ENCODE assay signal across 10 mouse cellular contexts in the genomic region with DNA sequence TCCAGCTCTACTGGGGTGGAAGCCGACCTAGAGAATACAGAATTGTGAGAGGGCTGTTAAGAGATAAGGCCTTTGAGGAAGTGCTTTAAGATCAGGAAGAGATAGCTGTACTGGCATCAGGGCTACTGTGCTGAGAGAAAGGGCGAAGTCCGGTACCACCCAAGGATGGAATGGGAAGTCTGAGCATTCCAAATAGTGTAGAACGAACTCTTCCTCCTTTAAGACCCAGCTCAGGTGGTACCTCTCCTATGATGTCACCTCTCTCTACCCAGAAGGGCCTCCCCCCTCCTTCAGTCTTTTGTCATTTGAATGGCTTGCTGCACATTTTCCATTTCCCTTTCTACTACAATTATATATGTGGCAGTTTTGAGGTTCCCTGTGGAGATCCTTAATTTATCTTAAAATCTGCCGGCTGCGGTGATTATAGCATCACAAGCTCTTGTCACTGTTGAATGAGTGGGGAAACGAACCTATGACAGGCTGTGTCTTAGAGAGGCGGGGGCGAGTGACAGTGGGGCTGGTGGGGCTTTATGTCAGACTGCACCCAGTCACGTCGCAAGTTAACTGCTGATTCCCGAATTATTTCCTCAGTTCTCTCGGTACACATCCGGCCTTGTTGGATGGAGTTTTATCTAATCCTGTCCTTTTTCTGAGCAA. TPM values are rescaled to one million over a fixed set of nuclear protein-coding genes. Genes with fewer than 3 reads are reported as not detected.
DNase-seq lines count a peak whose midpoint lies in the region; ATAC-seq lines count a peak whose summit lies in the region.
"Had no signal": no experiment of that assay in that cellular context is flagged by ENCODE, and none has a peak within 500 bp of the region (broad histone marks: within the 10 kb centered on the region; RNA-seq: fewer than 3 reads in every experiment).

No protein-coding gene starts in this region.

- no peak overlapping the region for H3K27ac ChIP-seq in midbrain, embryonic 11.5 days (ENCODE audit: low read depth, low read length)
- H3K27ac ChIP-seq in midbrain, embryonic 14.5 days (replicated peaks; ENCODE audit: low read depth, low read length), result no peak overlapping the region

- H3K4me1 ChIP-seq in midbrain, embryonic 11.5 days (ENCODE audit: control insufficient read depth, insufficient read depth, low read length), result peaks cover 5% of the 10 kb centered on the region; the same call in 1 of the 2 replicates
- H3K4me1 ChIP-seq in midbrain, embryonic 14.5 days (ENCODE audit: control insufficient read depth, insufficient read depth, low read length), result 0 out of 2 replicates have a peak, but pooled peaks cover 6% of the 10 kb centered on the region

- H3K4me3 ChIP-seq in midbrain, embryonic 11.5 days (ENCODE audit: low read depth, low read length), result no peak overlapping the region
- H3K4me3 ChIP-seq in midbrain, embryonic 14.5 days (replicated peaks; ENCODE audit: low read depth, low read length), result no peak overlapping the region
- H3K4me3 ChIP-seq: erythroblast, embryonic 14.5 days had no signal

- peak; percentile 84 for DNase-seq in midbrain, embryonic 11.5 days (ENCODE audit: low spot score, missing footprints)
- DNase-seq in midbrain, embryonic 14.5 days, result no peak
- peak; percentile 47 for DNase-seq in naive thymus-derived CD4-positive, alpha-beta T cell, adult 2 months (ENCODE audit: low read depth)
- DNase-seq in right cerebral cortex, postnatal 14 days, result no peak
- DNase-seq in left cerebral cortex, postnatal 10 days (ENCODE audit: extremely low spot score in 1 of 2, low spot score in 2 of 2), result no peak
- no peak for DNase-seq in kidney, postnatal 4 days
- DNase-seq: liver had no signal

- WGBS in midbrain, embryonic 11.5 days, result 75% methylated on average over 14 of the region's 14 CpGs
- 54% methylated on average over 14 of the region's 14 CpGs for WGBS in midbrain, embryonic 14.5 days

- H3K9ac ChIP-seq in midbrain, embryonic 11.5 days (ENCODE audit: low read length), result no peak overlapping the region
- no peak overlapping the region for H3K9ac ChIP-seq in midbrain, embryonic 14.5 days (replicated peaks; ENCODE audit: low read length)

- peak; percentile 51; the same call in 1 of the 2 replicates for ATAC-seq in midbrain, embryonic 11.5 days (ENCODE audit: low FRiP score)
- no peak for ATAC-seq in midbrain, embryonic 14.5 days (ENCODE audit: low FRiP score, low TSS enrichment)
- ATAC-seq in activated CD4-positive, CD25-positive, alpha-beta regulatory T cell, adult 4 months, result peak; percentile 80
- ATAC-seq in hematopoietic stem cell, adult 5-6 weeks (replicated peaks in 1 of 2; ENCODE audit: insufficient read depth in 1 of 2, low FRiP score in 2 of 2, low TSS enrichment in 1 of 2, low read depth in 1 of 2, poor library complexity in 2 of 2, severe bottlenecking in 2 of 2), result peak; percentile 51 to 70

- intact Hi-C loops in left cerebral cortex, postnatal 10 days (cut with DNase I), result no loop called here

- H3K36me3 ChIP-seq in midbrain, embryonic 11.5 days (ENCODE audit: control insufficient read depth, insufficient read depth, low read length), result no peaks in the 10 kb centered on the region
- H3K36me3 ChIP-seq in midbrain, embryonic 14.5 days (ENCODE audit: control insufficient read depth, insufficient read depth, low read length), result no peaks in the 10 kb centered on the region

- no peaks in the 10 kb centered on the region for H3K27me3 ChIP-seq in midbrain, embryonic 11.5 days (ENCODE audit: control insufficient read depth, insufficient read depth, low read length)
- H3K27me3 ChIP-seq in midbrain, embryonic 14.5 days (ENCODE audit: control insufficient read depth, insufficient read depth, low read length), result no peaks in the 10 kb centered on the region; the same call in 1 of the 2 replicates

- no peaks in the 10 kb centered on the region for H3K9me3 ChIP-seq in midbrain, embryonic 11.5 days (ENCODE audit: control insufficient read depth, low read length)
- no peaks in the 10 kb centered on the region for H3K9me3 ChIP-seq in midbrain, embryonic 14.5 days (ENCODE audit: control insufficient read depth, low read length)

- no peak overlapping the region for H3K4me2 ChIP-seq in midbrain, embryonic 11.5 days
- no peak overlapping the region for H3K4me2 ChIP-seq in midbrain, embryonic 14.5 days (ENCODE audit: low read length)

RNA-seq across cellular contexts. Expression of a gene that starts 13.8 kb away (rescaled TPM):
- 13.5 TPM in 2 replicates for polyA plus RNA-seq in midbrain, embryonic 11.5 days (2014; fragmentation: Nextera tagmentation; extraction: Ambion mirVana)
- 51.5 and 58.7 TPM in 2 replicates for polyA plus RNA-seq in midbrain, embryonic 14.5 days (2014; fragmentation: Nextera tagmentation; extraction: Ambion mirVana)
- 10 to 100 TPM; 41.6 to 80.5 TPM for polyA plus RNA-seq in activated CD4-positive, CD25-positive, alpha-beta regulatory T cell, adult 4 months (2017; shearing (Covaris generic))
- total RNA-seq in hematopoietic stem cell, adult 5-6 weeks (2017), result 62.8 and 66.8 TPM in 2 replicates
- total RNA-seq in left cerebral cortex, postnatal 10 days (2021), result 100 to 1,000 TPM; 180 to 192 TPM
- polyA plus RNA-seq: erythroblast, embryonic 14.5 days had no signal

Comparison
In these comparisons a context has a peak if more than half of its experiments do, and no peak if none do; other contexts are left out.
1. DNase-seq: peak in midbrain, embryonic 11.5 days (single experiment) and naive thymus-derived CD4-positive, alpha-beta T cell, adult 2 months (single experiment); none in midbrain, embryonic 14.5 days (single experiment), right cerebral cortex, postnatal 14 days (single experiment), left cerebral cortex, postnatal 10 days (0 of 2) and kidney, postnatal 4 days (0 of 2).